Mouse (Mus musculus) G1E (cell line): ENCODE results near the gene Fbxo42. TPM values are rescaled to one million over a fixed set of nuclear protein-coding genes. Genes with fewer than 3 reads are reported as not detected.

ENCODE experiments used
- ATAC-seq: 2 replicates; pipeline ENCODE4 v1.8.0; 2016; ENCODE audit warnings: mild to moderate bottlenecking; ENCODE audit not compliant: insufficient number of reproducible peaks, poor library complexity, low FRiP score, severe bottlenecking; ENCODE audit errors: extremely low read depth
- DNase-seq: peaks from one replicate; pipeline ENCODE4 v3.0.0; 2012; ENCODE audit warnings: low spot score
- H3K27me3 ChIP-seq: 2 replicates; pipeline ENCODE4 v1.6.1; 2012; ENCODE audit warnings: mild to moderate bottlenecking, low read length, inconsistent platforms; ENCODE audit not compliant: insufficient read depth
- H3K36me3 ChIP-seq: replicated peaks from 2 replicates; pipeline ENCODE3; 2012; ENCODE audit warnings: mild to moderate bottlenecking, inconsistent platforms
- H3K4me1 ChIP-seq: 2 replicates; pipeline ENCODE4 v1.6.1; 2012; ENCODE audit warnings: low read depth, low read length, inconsistent platforms, mixed read lengths; ENCODE audit not compliant: insufficient read depth
- H3K4me3 ChIP-seq: 2 replicates; pipeline ENCODE4 v1.5.1; 2012; ENCODE audit warnings: low read depth, mild to moderate bottlenecking, inconsistent platforms, low read length, moderate library complexity, mixed read lengths
- H3K9me3 ChIP-seq: replicated peaks from 2 replicates; pipeline ENCODE4 v1.6.1; 2012; ENCODE audit warnings: inconsistent platforms
- CTCF ChIP-seq: IDR thresholded peaks from 2 replicates; pipeline ENCODE4 v1.5.1; 2012; ENCODE audit warnings: low read depth, low read length, inconsistent platforms, mixed read lengths
- GATA1 ChIP-seq: IDR thresholded peaks from 2 replicates; pipeline ENCODE4 v1.6.1; 2012; ENCODE audit warnings: borderline replicate concordance, low read length, inconsistent platforms, mixed read lengths
- GATA2 ChIP-seq: IDR thresholded peaks from 2 replicates; pipeline ENCODE4 v1.6.1; 2012; ENCODE audit warnings: low read depth, low read length, inconsistent platforms, borderline replicate concordance
- POLR2AphosphoS5 ChIP-seq: IDR thresholded peaks from 2 replicates; pipeline ENCODE4 v1.6.1; 2012; ENCODE audit warnings: low read depth, low read length, inconsistent platforms; ENCODE audit not compliant: insufficient replicate concordance
- TAL1 ChIP-seq: conservative IDR thresholded peaks from 2 replicates; pipeline ENCODE4 v1.6.1; 2012; ENCODE audit warnings: low read depth, low read length, inconsistent platforms, mixed read lengths
- polyA plus RNA-seq: library from polyadenylated mRNA; stranded (reverse); fragments of >175 nt; gene quantifications from 2 replicates; pipeline ENCODE4 v1.2.3, GENCODE M21; 2012
- total RNA-seq, 2 experiments: library from RNA; stranded (forward) in 1 of 2; stranded (reverse) in 1 of 2; fragments of 200-1000 nt in 1 of 2; fragments of >200 nt in 1 of 2; fragmentation: Nextera tagmentation in 1 of 2; gene quantifications; 2 replicates each; pipeline ENCODE4 v1.2.3; 2014 to 2017

Gene Fbxo42
- total RNA-seq (2014; fragmentation: Nextera tagmentation): 30.3 and 36.7 TPM in 2 replicates
- 7.6 and 8.3 TPM in 2 replicates for total RNA-seq (2017)
- polyA plus RNA-seq: 14.3 and 15.5 TPM in 2 replicates

GRCm38 (mm10) chr4:141147112-141148008, at the start of gene Fbxo42:
Fbxo42 (plus strand) TSS chr4:141147913.
- Histone ChIP-seq H3K4me1 (peaks cover 43% of the 10 kb centered on the region), H3K9me3 (no peaks in the 10 kb centered on the region), H3K4me3 (peak within 1 kb of the TSS; percentile 97), H3K36me3 (peaks cover 18% of the 10 kb centered on the region), H3K27me3 (no peaks in the 10 kb centered on the region)
- DNase-seq (peak; percentile 75), ATAC-seq (peak; percentile 66)
- TF ChIP-seq TAL1 (no peak), CTCF (peak; percentile 38; the same call in 1 of the 2 replicates)

GRCm38 (mm10) chr4:141098935-141099334, 48.8 kb upstream of the Fbxo42 start:
- no peak for TF ChIP-seq POLR2AphosphoS5
- TF ChIP-seq CTCF: no peak
- peaks cover 7% of the 10 kb centered on the region; the same call in 1 of the 2 replicates for H3K4me1 ChIP-seq
- H3K4me3 ChIP-seq: no peak overlapping the region
- H3K9me3 ChIP-seq: 0 out of 2 replicates have a peak, but pooled peaks cover 1% of the 10 kb centered on the region
- DNase-seq (no peak), ATAC-seq (no peak)
- H3K36me3 ChIP-seq: no peaks in the 10 kb centered on the region
- H3K27me3 ChIP-seq: peaks cover 29% of the 10 kb centered on the region

GRCm38 (mm10) chr4:141099956-141100355, 47.8 kb upstream of the Fbxo42 start:
- H3K9me3 ChIP-seq: 0 out of 2 replicates have a peak, but pooled peaks cover 1% of the 10 kb centered on the region
- TF ChIP-seq CTCF (no peak), GATA1 (no peak), TAL1 (no peak), GATA2 (no peak), POLR2AphosphoS5 (no peak)
- DNase-seq (no peak), ATAC-seq (no peak)
- peaks cover 7% of the 10 kb centered on the region; the same call in 1 of the 2 replicates for H3K4me1 ChIP-seq
- H3K36me3 ChIP-seq: no peaks in the 10 kb centered on the region
- peaks cover 31% of the 10 kb centered on the region for H3K27me3 ChIP-seq
- no peak overlapping the region for H3K4me3 ChIP-seq

- ATAC-seq (no peak), DNase-seq (no peak)
- Histone ChIP-seq H3K4me3 (no peak overlapping the region), H3K27me3 (peaks cover 30% of the 10 kb centered on the region), H3K36me3 (no peaks in the 10 kb centered on the region), H3K4me1 (peaks cover 7% of the 10 kb centered on the region; the same call in 1 of the 2 replicates), H3K9me3 (0 out of 2 replicates have a peak, but pooled peaks cover 1% of the 10 kb centered on the region)
- no peak for TF ChIP-seq POLR2AphosphoS5
- TF ChIP-seq TAL1: no peak
- TF ChIP-seq GATA2: no peak
- TF ChIP-seq GATA1: no peak
- TF ChIP-seq CTCF: no peak
Measured at GRCm38 (mm10) chr4:141101291-141101690, 46.4 kb upstream of the Fbxo42 start.

- ATAC-seq (no peak), DNase-seq (no peak)
- 0 out of 2 replicates have a peak, but pooled peaks cover 1% of the 10 kb centered on the region for H3K9me3 ChIP-seq
- H3K27me3 ChIP-seq: peaks cover 30% of the 10 kb centered on the region
- H3K4me1 ChIP-seq: peaks cover 7% of the 10 kb centered on the region; the same call in 1 of the 2 replicates
- H3K4me3 ChIP-seq: no peak overlapping the region
- TF ChIP-seq TAL1 (no peak), CTCF (peak; percentile 69; the same call in 1 of the 2 replicates)
- H3K36me3 ChIP-seq: no peaks in the 10 kb centered on the region
Measured at GRCm38 (mm10) chr4:141101855-141102254, 45.9 kb upstream of the Fbxo42 start.

- no peaks in the 10 kb centered on the region for H3K4me1 ChIP-seq
- H3K36me3 ChIP-seq: peaks cover 16% of the 10 kb centered on the region
- H3K9me3 ChIP-seq: peaks cover 9% of the 10 kb centered on the region
- H3K4me3 ChIP-seq: no peak overlapping the region
- ATAC-seq: no peak
- DNase-seq: no peak
- TF ChIP-seq POLR2AphosphoS5 (no peak), GATA2 (no peak)
- H3K27me3 ChIP-seq: peaks cover 35% of the 10 kb centered on the region
Measured at GRCm38 (mm10) chr4:141106526-141107183, 41.1 kb upstream of the Fbxo42 start.
